Mouse (Mus musculus) MEL (cell line): Measurements from ENCODE around the gene Dapk1. TPM values are rescaled to one million over a fixed set of nuclear protein-coding genes. Genes with fewer than 3 reads are reported as not detected.

Experiments
- DNase-seq: peaks from one replicate; pipeline ENCODE4 v3.0.0; 2011; ENCODE audit warnings: low read depth, low spot score
- H3K27ac ChIP-seq: 2 replicates; pipeline ENCODE4 v1.5.1; 2012; ENCODE audit warnings: low read depth, mild to moderate bottlenecking, control low read depth, low read length, moderate library complexity; ENCODE audit not compliant: control insufficient read depth
- H3K27me3 ChIP-seq, 2 experiments: fragments of 150-350 bp in 1 of 2; sonication (generic) in 1 of 2; 2 replicates each; pipeline ENCODE4 v1.6.1; 2012; ENCODE audit warnings: low read length in 2 of 2, mild to moderate bottlenecking in 2 of 2, improper control_type of control experiment in 1 of 2, moderate library complexity in 1 of 2; ENCODE audit not compliant: insufficient read depth in 2 of 2, control insufficient read depth in 1 of 2
- H3K36me3 ChIP-seq, 2 experiments: 2 replicates each; pipeline ENCODE4 v1.6.1; 2012 to 2014; ENCODE audit warnings: low read length in 2 of 2, improper control_type of control experiment in 1 of 2, inconsistent platforms in 1 of 2, mild to moderate bottlenecking in 1 of 2; ENCODE audit not compliant: insufficient read depth in 2 of 2, control insufficient read depth in 1 of 2
- H3K4me1 ChIP-seq, 2 experiments: fragments of 150-350 bp in 1 of 2; sonication (generic) in 1 of 2; 2 replicates each; pipeline ENCODE4 v1.6.1; 2012; ENCODE audit warnings: low read length in 2 of 2, improper control_type of control experiment in 1 of 2, mild to moderate bottlenecking in 1 of 2; ENCODE audit not compliant: insufficient read depth in 2 of 2, control insufficient read depth in 1 of 2
- H3K4me3 ChIP-seq, 2 experiments: fragments of 150-350 bp in 1 of 2; sonication (generic) in 1 of 2; 2 replicates each; pipeline ENCODE4 v1.5.1; 2012; ENCODE audit warnings: low read depth in 2 of 2, low read length in 2 of 2, mild to moderate bottlenecking in 2 of 2, moderate library complexity in 2 of 2, control low read depth in 1 of 2, improper control_type of control experiment in 1 of 2; ENCODE audit not compliant: control insufficient read depth in 1 of 2, insufficient read depth in 1 of 2
- H3K79me2 ChIP-seq: 2 replicates; pipeline ENCODE4 v1.6.1; 2012; ENCODE audit warnings: mild to moderate bottlenecking, low read length, moderate library complexity; ENCODE audit not compliant: control insufficient read depth, poor library complexity, insufficient read depth
- H3K9ac ChIP-seq: 2 replicates; pipeline ENCODE4 v1.6.1; 2012; ENCODE audit warnings: low read depth, mild to moderate bottlenecking, control low read depth, low read length, moderate library complexity; ENCODE audit not compliant: control insufficient read depth, poor library complexity, severe bottlenecking
- H3K9me3 ChIP-seq: fragments of 150-350 bp; sonication (generic); replicated peaks from 2 replicates; pipeline ENCODE4 v1.6.1; 2012; ENCODE audit warnings: mild to moderate bottlenecking, low read length, improper control_type of control experiment, moderate library complexity; ENCODE audit not compliant: insufficient read depth
- BHLHE40 ChIP-seq: IDR thresholded peaks from 2 replicates; pipeline ENCODE4 v1.6.1; 2012; ENCODE audit warnings: low read depth, mild to moderate bottlenecking, inconsistent platforms, low read length, improper control_type of control experiment, borderline replicate concordance
- CTCF ChIP-seq, 3 experiments: IDR thresholded peaks in 2 of 3; conservative IDR thresholded peaks in 1 of 3; 2 replicates each; pipeline ENCODE4 v1.5.1; 2011 to 2012; ENCODE audit warnings: low read length in 3 of 3, low read depth in 2 of 3, mild to moderate bottlenecking in 2 of 3, improper control_type of control experiment in 1 of 3, inconsistent platforms in 1 of 3, mixed read lengths in 1 of 3, moderate library complexity in 1 of 3; ENCODE audit not compliant: control insufficient read depth in 1 of 3, insufficient read depth in 1 of 3, poor library complexity in 1 of 3, severe bottlenecking in 1 of 3
- E2F4 ChIP-seq: IDR thresholded peaks from 2 replicates; pipeline ENCODE4 v1.6.1; 2011; ENCODE audit warnings: low read depth, low read length, improper control_type of control experiment, borderline replicate concordance
- ELF1 ChIP-seq: IDR thresholded peaks from 2 replicates; pipeline ENCODE4 v1.6.1; 2014; ENCODE audit warnings: low read depth, mild to moderate bottlenecking, inconsistent platforms, low read length, improper control_type of control experiment, moderate library complexity
- EP300 ChIP-seq, 2 experiments: IDR thresholded peaks; 2 replicates each; pipeline ENCODE4 v1.6.1; 2011; ENCODE audit warnings: improper control_type of control experiment in 2 of 2, low read length in 2 of 2, low read depth in 1 of 2, mild to moderate bottlenecking in 1 of 2
- ETS1 ChIP-seq: IDR thresholded peaks from 2 replicates; pipeline ENCODE4 v1.6.1; 2012; ENCODE audit warnings: low read depth, mild to moderate bottlenecking, inconsistent platforms, low read length, improper control_type of control experiment, moderate library complexity
- GATA1 ChIP-seq: IDR thresholded peaks from 2 replicates; pipeline ENCODE4 v1.6.1; 2011; ENCODE audit warnings: low read depth, low read length, improper control_type of control experiment
- JUND ChIP-seq: IDR thresholded peaks from 2 replicates; pipeline ENCODE4 v1.6.1; 2011; ENCODE audit warnings: low read depth, mild to moderate bottlenecking, improper control_type of control experiment, low read length
- MAFK ChIP-seq: IDR thresholded peaks from 2 replicates; pipeline ENCODE4 v1.6.1; 2011; ENCODE audit warnings: low read depth, mild to moderate bottlenecking, low read length, improper control_type of control experiment, borderline replicate concordance
- MAX ChIP-seq: IDR thresholded peaks from 2 replicates; pipeline ENCODE4 v1.6.1; 2011; ENCODE audit warnings: low read length, improper control_type of control experiment
- MAZ ChIP-seq: IDR thresholded peaks from 2 replicates; pipeline ENCODE4 v1.6.1; 2012; ENCODE audit warnings: low read depth, mild to moderate bottlenecking, inconsistent platforms, low read length, improper control_type of control experiment
- MEF2A ChIP-seq: IDR thresholded peaks from 2 replicates; pipeline ENCODE4 v1.6.1; 2014; ENCODE audit warnings: low read depth, mild to moderate bottlenecking, inconsistent platforms, low read length, improper control_type of control experiment; ENCODE audit not compliant: poor library complexity, insufficient replicate concordance, severe bottlenecking; ENCODE audit errors: extremely low read depth
- POLR2A ChIP-seq, 2 experiments: IDR thresholded peaks; 2 replicates each; pipeline ENCODE4 v1.6.1; 2011 to 2012; ENCODE audit warnings: low read length in 2 of 2, mild to moderate bottlenecking in 2 of 2, control low read depth in 1 of 2, improper control_type of control experiment in 1 of 2, low read depth in 1 of 2, moderate library complexity in 1 of 2; ENCODE audit not compliant: control insufficient read depth in 1 of 2, insufficient read depth in 1 of 2, poor library complexity in 1 of 2
- POLR2AphosphoS5 ChIP-seq: IDR thresholded peaks from 2 replicates; pipeline ENCODE4 v1.6.1; 2012; ENCODE audit warnings: low read depth, borderline replicate concordance, mild to moderate bottlenecking, inconsistent platforms, low read length, moderate library complexity, mixed read lengths
- RAD21 ChIP-seq: IDR thresholded peaks from 2 replicates; pipeline ENCODE4 v1.6.1; 2011; ENCODE audit warnings: mild to moderate bottlenecking, low read depth, low read length, improper control_type of control experiment
- RCOR1 ChIP-seq: IDR thresholded peaks from 2 replicates; pipeline ENCODE4 v1.6.1; 2012; ENCODE audit warnings: low read depth, mild to moderate bottlenecking, inconsistent platforms, low read length, improper control_type of control experiment
- SIN3A ChIP-seq: IDR thresholded peaks from 2 replicates; pipeline ENCODE4 v1.6.1; 2012; ENCODE audit warnings: low read length, improper control_type of control experiment, inconsistent platforms
- SMC3 ChIP-seq: IDR thresholded peaks from 2 replicates; pipeline ENCODE4 v1.6.1; 2011; ENCODE audit warnings: low read depth, low read length, improper control_type of control experiment
- TBP ChIP-seq: IDR thresholded peaks from 2 replicates; pipeline ENCODE4 v1.8.0; 2011; ENCODE audit warnings: low read depth, low read length, improper control_type of control experiment
- TCF12 ChIP-seq: IDR thresholded peaks from 2 replicates; pipeline ENCODE4 v1.6.1; 2014; ENCODE audit warnings: low read depth, mild to moderate bottlenecking, inconsistent platforms, low read length, improper control_type of control experiment, moderate library complexity
- USF2 ChIP-seq, 2 experiments: IDR thresholded peaks; 2 replicates each; pipeline ENCODE4 v1.6.1; 2011 to 2012; ENCODE audit warnings: improper control_type of control experiment in 2 of 2, low read length in 2 of 2, borderline replicate concordance in 1 of 2, inconsistent platforms in 1 of 2, low read depth in 1 of 2, mild to moderate bottlenecking in 1 of 2; ENCODE audit not compliant: insufficient read depth in 1 of 2
- ZKSCAN1 ChIP-seq: IDR thresholded peaks from 2 replicates; pipeline ENCODE4 v1.6.1; 2012; ENCODE audit warnings: low read depth, mild to moderate bottlenecking, inconsistent platforms, low read length, improper control_type of control experiment, moderate library complexity
- ZMIZ1 ChIP-seq: IDR thresholded peaks from 2 replicates; pipeline ENCODE4 v1.6.1; 2012; ENCODE audit warnings: low read depth, mild to moderate bottlenecking, inconsistent platforms, low read length, improper control_type of control experiment, moderate library complexity
- ZNF384 ChIP-seq: IDR thresholded peaks from 2 replicates; pipeline ENCODE4 v1.6.1; 2012; ENCODE audit warnings: low read depth, mild to moderate bottlenecking, inconsistent platforms, low read length, improper control_type of control experiment
- polyA plus RNA-seq, 2 experiments: library from polyadenylated mRNA; stranded (reverse) in 1 of 2; unstranded in 1 of 2; fragments of >175 nt in 1 of 2; fragments of >200 nt in 1 of 2; gene quantifications; 2 replicates each; pipeline versions ENCODE4 v1.2.1 to v1.2.4; 2012; ENCODE audit warnings: low replicate concordance in 2 of 2, low read depth in 1 of 2; ENCODE audit not compliant: insufficient read length in 2 of 2, insufficient read depth in 1 of 2, missing spikeins in 1 of 2
- total RNA-seq: library from RNA; depleted of rRNA; stranded (reverse); fragments of 300-350 nt; gene quantifications from 2 replicates; pipeline ENCODE4 v1.2.3, GENCODE M21; 2012

Dapk1 gene
- total and polyA plus RNA-seq, 3 experiments: 5.1 to 8.2 TPM; not detected in 1

DNA sequence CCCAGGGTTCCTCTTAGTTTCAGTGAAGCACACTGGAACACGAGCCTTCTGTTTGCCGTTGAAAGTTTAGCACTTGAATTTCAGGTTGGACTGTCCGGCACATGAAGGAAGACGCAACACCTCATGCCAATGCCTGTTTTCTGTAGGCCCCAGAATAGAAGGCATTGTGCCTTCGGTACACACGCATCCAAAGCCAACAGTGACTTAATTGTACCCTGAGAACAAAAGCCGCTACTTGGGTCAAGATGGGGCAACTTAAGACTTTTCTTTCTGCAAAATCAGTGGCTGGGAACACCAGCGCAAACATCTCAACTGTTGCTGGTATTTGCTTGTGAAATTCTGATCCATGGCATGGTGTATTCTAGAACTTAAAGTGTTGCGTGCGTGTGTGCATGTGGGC, 63.1 kb downstream of the Dapk1 start:
- TF ChIP-seq EP300 (IDR thresholded peaks at IDR 0.05; ENCODE audit: low read depth in 1 of 2, low read length in 2 of 2) (no peak), RAD21 (no peak), ZKSCAN1 (no peak), ETS1 (no peak), GATA1 (no peak), MEF2A (no peak), MAFK (no peak), BHLHE40 (no peak), POLR2AphosphoS5 (no peak), SMC3 (no peak), USF2 (IDR thresholded peaks at IDR 0.05; ENCODE audit: borderline replicate concordance in 1 of 2, insufficient read depth in 1 of 2, low read depth in 1 of 2, low read length in 2 of 2) (no peak), MAZ (no peak), ZNF384 (no peak), TBP (no peak), POLR2A (IDR thresholded peaks at IDR 0.05; ENCODE audit: control insufficient read depth in 1 of 2, insufficient read depth in 1 of 2, low read depth in 1 of 2, low read length in 2 of 2, poor library complexity in 1 of 2) (no peak), JUND (no peak), TCF12 (no peak), E2F4 (no peak)
- Histone ChIP-seq H3K9ac (no peak overlapping the region), H3K9me3 (no peaks in the 10 kb centered on the region), H3K36me3 (no peaks in the 10 kb centered on the region), H3K79me2 (no peaks in the 10 kb centered on the region), H3K27me3 (no peaks in the 10 kb centered on the region), H3K27ac (no peak overlapping the region), H3K4me3 (no peak overlapping the region), H3K4me1 (no peaks in the 10 kb centered on the region)
- no peak for DNase-seq

DNA sequence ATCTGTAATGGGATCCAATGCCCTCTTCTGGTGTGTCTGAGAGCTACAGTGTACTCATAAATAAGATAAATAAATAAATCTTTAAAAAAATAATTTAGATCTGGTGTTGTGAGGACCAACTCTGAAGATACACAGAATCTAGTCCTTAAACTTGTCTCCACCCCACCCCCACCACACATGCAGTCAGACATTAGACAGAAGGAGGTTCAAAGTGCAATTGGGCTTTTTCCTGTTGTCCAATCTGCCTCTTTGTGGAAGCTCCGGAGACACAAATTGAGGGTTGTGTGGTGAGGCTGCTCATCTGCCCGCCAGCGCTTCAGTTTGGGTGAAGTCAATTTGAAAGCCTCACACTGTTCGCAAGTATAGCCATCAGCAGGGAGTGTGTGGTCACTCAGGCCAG, 63.7 kb downstream of the Dapk1 start:
- H3K79me2 ChIP-seq: no peaks in the 10 kb centered on the region
- no peak overlapping the region for H3K4me3 ChIP-seq
- peaks cover 0 to 3% of the 10 kb centered on the region in 2 experiments; a peak in 1 of 4 replicates for H3K36me3 ChIP-seq
- TF ChIP-seq ZMIZ1 (no peak), POLR2A (IDR thresholded peaks at IDR 0.05; ENCODE audit: control insufficient read depth in 1 of 2, insufficient read depth in 1 of 2, low read depth in 1 of 2, low read length in 2 of 2, poor library complexity in 1 of 2) (no peak), MAX (no peak), RCOR1 (no peak), TBP (no peak), TCF12 (no peak), EP300 (IDR thresholded peaks at IDR 0.05; ENCODE audit: low read depth in 1 of 2, low read length in 2 of 2) (no peak), ELF1 (no peak), ZKSCAN1 (no peak), JUND (no peak), RAD21 (no peak), CTCF (IDR thresholded peaks at IDR 0.05 in 2 of 3, conservative IDR thresholded peaks at IDR 0.05 in 1 of 3; ENCODE audit: control insufficient read depth in 1 of 3, insufficient read depth in 1 of 3, low read depth in 2 of 3, low read length in 3 of 3, poor library complexity in 1 of 3, severe bottlenecking in 1 of 3) (no peak), SIN3A (no peak), MAFK (no peak)
- no peak overlapping the region for H3K9ac ChIP-seq
- no peak overlapping the region for H3K27ac ChIP-seq
- H3K9me3 ChIP-seq: no peaks in the 10 kb centered on the region
- peaks cover 0 to under 1% of the 10 kb centered on the region in 2 experiments; a peak in 1 of 4 replicates for H3K4me1 ChIP-seq
- no peak for DNase-seq
- no peaks in the 10 kb centered on the region for H3K27me3 ChIP-seq
